24 mouse cellular contexts compared by ENCODE assay signal in the genomic region with DNA sequence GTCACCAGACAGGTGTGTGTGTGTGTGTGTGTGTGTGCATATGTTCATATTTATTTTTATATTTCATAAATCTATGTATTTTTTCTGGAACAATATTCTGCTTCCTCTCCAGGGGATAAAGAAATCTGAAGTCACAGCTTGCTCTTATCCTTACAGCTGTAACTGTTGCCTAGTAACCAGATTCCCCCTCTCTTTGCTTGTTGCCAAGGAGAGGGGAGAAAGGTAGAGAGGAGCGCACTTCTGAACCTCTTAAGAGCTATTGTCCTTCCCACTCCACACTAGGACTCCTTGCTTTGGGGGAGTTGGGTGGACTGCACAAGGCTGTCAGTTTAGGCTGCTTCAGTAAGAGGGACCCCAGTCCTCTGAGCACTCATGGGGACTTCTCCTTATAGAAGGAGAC. TPM values are rescaled to one million over a fixed set of nuclear protein-coding genes. Genes with fewer than 3 reads are reported as not detected.
DNase-seq lines count a peak whose midpoint lies in the region; ATAC-seq lines count a peak whose summit lies in the region.
"Had no signal": no experiment of that assay in that cellular context is flagged by ENCODE, and none has a peak within 500 bp of the region (broad histone marks: within the 10 kb centered on the region; RNA-seq: fewer than 3 reads in every experiment).

No protein-coding gene starts in this region.

- DNase-seq in forebrain, embryonic 10.5 days (ENCODE audit: extremely low spot score, low spot score), result no peak
- DNase-seq in neural tube, embryonic 10.5 days (ENCODE audit: extremely low spot score, low spot score), result no peak
- DNase-seq in adrenal gland, adult (ENCODE audit: inconsistent age in 2 of 2, low spot score in 1 of 2), result no peak
- no peak for DNase-seq in thymus, postnatal 4 days
- no peak for DNase-seq in cerebellum, postnatal 10 days
- DNase-seq: cerebellum, adult 11-12 months; embryo, embryonic 11 days; gastrocnemius, postnatal 36 days; heart, postnatal 36 days; kidney, adult 11 months; kidney, postnatal 25 days; layer of hippocampus, adult 9-11 months; left cerebral cortex, postnatal 4 days; lung, postnatal 10 days; retina, postnatal 1 day; thymus, postnatal 25 days had no signal

- peak overlapping the region; percentile 27 for H3K4me2 ChIP-seq in forebrain, embryonic 13.5 days
- peak overlapping the region; percentile 11; the same call in 1 of the 2 replicates for H3K4me2 ChIP-seq in neural tube, embryonic 13.5 days
- H3K4me2 ChIP-seq in midbrain, embryonic 13.5 days (replicated peaks), result peak overlapping the region; percentile 45
- H3K4me2 ChIP-seq: heart, embryonic 11.5 days; liver, embryonic 12.5 days; neural tube, embryonic 12.5 days; stomach, embryonic 15.5 days had no signal

- H3K36me3 ChIP-seq in forebrain, embryonic 13.5 days (ENCODE audit: poor library complexity, severe bottlenecking), result no peaks in the 10 kb centered on the region
- no peaks in the 10 kb centered on the region for H3K36me3 ChIP-seq in forebrain, embryonic 10.5 days (replicated peaks)
- H3K36me3 ChIP-seq in neural tube, embryonic 13.5 days, result no peaks in the 10 kb centered on the region
- no peaks in the 10 kb centered on the region for H3K36me3 ChIP-seq in midbrain, embryonic 13.5 days
- H3K36me3 ChIP-seq: liver, embryonic 12.5 days; neural tube, embryonic 12.5 days; stomach, embryonic 15.5 days had no signal

- no peak overlapping the region for H3K9ac ChIP-seq in forebrain, embryonic 13.5 days
- no peak overlapping the region for H3K9ac ChIP-seq in neural tube, embryonic 13.5 days
- H3K9ac ChIP-seq in midbrain, embryonic 13.5 days (replicated peaks), result no peak overlapping the region
- H3K9ac ChIP-seq: liver, embryonic 12.5 days; neural tube, embryonic 12.5 days; stomach, embryonic 15.5 days had no signal

- no peaks in the 10 kb centered on the region for H3K9me3 ChIP-seq in forebrain, embryonic 13.5 days (replicated peaks)
- no peaks in the 10 kb centered on the region for H3K9me3 ChIP-seq in forebrain, embryonic 10.5 days
- no peaks in the 10 kb centered on the region for H3K9me3 ChIP-seq in neural tube, embryonic 13.5 days
- no peaks in the 10 kb centered on the region for H3K9me3 ChIP-seq in midbrain, embryonic 13.5 days
- H3K9me3 ChIP-seq: liver, embryonic 12.5 days; neural tube, embryonic 12.5 days; stomach, embryonic 15.5 days had no signal

- 0 out of 2 replicates have a peak overlapping the region, but pooled peaks have one; percentile 12 for H3K4me3 ChIP-seq in forebrain, embryonic 13.5 days
- H3K4me3 ChIP-seq in forebrain, embryonic 10.5 days, result no peak overlapping the region
- no peak overlapping the region for H3K4me3 ChIP-seq in neural tube, embryonic 13.5 days
- H3K4me3 ChIP-seq in midbrain, embryonic 13.5 days (replicated peaks), result peak overlapping the region; percentile 27
- H3K4me3 ChIP-seq: liver, embryonic 12.5 days; neural tube, embryonic 12.5 days; stomach, embryonic 15.5 days had no signal

- H3K27me3 ChIP-seq in forebrain, embryonic 13.5 days, result no peaks in the 10 kb centered on the region
- no peaks in the 10 kb centered on the region for H3K27me3 ChIP-seq in forebrain, embryonic 10.5 days (ENCODE audit: poor library complexity, severe bottlenecking)
- H3K27me3 ChIP-seq in neural tube, embryonic 13.5 days, result no peaks in the 10 kb centered on the region
- H3K27me3 ChIP-seq in midbrain, embryonic 13.5 days, result no peaks in the 10 kb centered on the region
- H3K27me3 ChIP-seq: liver, embryonic 12.5 days; neural tube, embryonic 12.5 days; stomach, embryonic 15.5 days had no signal

- 17% methylated on average over 1 of the region's 1 CpGs for WGBS in forebrain, embryonic 13.5 days
- 32% methylated on average over 1 of the region's 1 CpGs for WGBS in forebrain, embryonic 10.5 days
- 30% methylated on average over 1 of the region's 1 CpGs for WGBS in neural tube, embryonic 13.5 days
- 5% methylated on average over 1 of the region's 1 CpGs for WGBS in midbrain, embryonic 13.5 days

- peak overlapping the region; percentile 67 for H3K27ac ChIP-seq in forebrain, embryonic 13.5 days
- no peak overlapping the region for H3K27ac ChIP-seq in forebrain, embryonic 10.5 days
- 0 out of 2 replicates have a peak overlapping the region, but pooled peaks have one; percentile 28 for H3K27ac ChIP-seq in neural tube, embryonic 13.5 days (replicated peaks)
- peak overlapping the region; percentile 77 for H3K27ac ChIP-seq in midbrain, embryonic 13.5 days
- H3K27ac ChIP-seq: liver, embryonic 12.5 days; neural tube, embryonic 12.5 days; stomach, embryonic 15.5 days had no signal

- peak; percentile 50; the same call in 1 of the 2 replicates for ATAC-seq in forebrain, embryonic 13.5 days
- ATAC-seq in neural tube, embryonic 13.5 days (ENCODE audit: low read depth), result peak; percentile 47; the same call in 1 of the 2 replicates
- peak; percentile 89 for ATAC-seq in midbrain, embryonic 13.5 days
- ATAC-seq: activated CD4-positive, CD25-positive, alpha-beta regulatory T cell, adult 4 months; liver, embryonic 12.5 days had no signal

- 0 out of 2 replicates have a peak, but pooled peaks cover 12% of the 10 kb centered on the region for H3K4me1 ChIP-seq in forebrain, embryonic 13.5 days
- peaks cover 17% of the 10 kb centered on the region for H3K4me1 ChIP-seq in forebrain, embryonic 10.5 days
- peaks cover 10% of the 10 kb centered on the region for H3K4me1 ChIP-seq in neural tube, embryonic 13.5 days (replicated peaks)
- H3K4me1 ChIP-seq in midbrain, embryonic 13.5 days (replicated peaks), result peaks cover 14% of the 10 kb centered on the region
- H3K4me1 ChIP-seq: liver, embryonic 12.5 days; stomach, embryonic 15.5 days had no signal

RNA-seq across cellular contexts. Expression of a gene that starts 40.1 kb away (rescaled TPM):
- polyA plus RNA-seq in forebrain, embryonic 13.5 days (2015; fragmentation: Nextera tagmentation; extraction: Ambion mirVana), result 3.4 and 5.4 TPM in 2 replicates
- 0.15 and 0.20 TPM in 2 replicates for polyA plus RNA-seq in forebrain, embryonic 10.5 days (2016; fragmentation: Nextera tagmentation; extraction: Ambion mirVana)
- 1.9 and 2.9 TPM in 2 replicates for polyA plus RNA-seq in neural tube, embryonic 13.5 days (2015; fragmentation: Nextera tagmentation; extraction: Ambion mirVana)
- 6.1 and 7.2 TPM in 2 replicates for polyA plus RNA-seq in midbrain, embryonic 13.5 days (2015; fragmentation: Nextera tagmentation; extraction: Ambion mirVana)
- polyA plus RNA-seq: liver, embryonic 12.5 days had no signal

Comparison
In these comparisons a context has a peak if more than half of its experiments do, and no peak if none do; other contexts are left out.
1. H3K4me3 ChIP-seq: peak in forebrain, embryonic 13.5 days (single experiment) and midbrain, embryonic 13.5 days (single experiment); none in forebrain, embryonic 10.5 days (single experiment) and neural tube, embryonic 13.5 days (single experiment).
2. Peak in every context shown above with its lines, with median percentiles within 50 percentile points of each other: ATAC-seq and H3K4me2 ChIP-seq.